Mouse (Mus musculus): ENCODE results near the gene Zmynd15. TPM values are rescaled to one million over a fixed set of nuclear protein-coding genes. Genes with fewer than 3 reads are reported as not detected.
"Not testable (repeated sequence)": the region's sequence is repeated elsewhere in the genome, so short reads cannot be mapped to it uniquely, and the experiment has no call there.

Zmynd15 gene
- total RNA-seq, 2 experiments from 2014 or later = 0.38 to 0.97 TPM

DNA sequence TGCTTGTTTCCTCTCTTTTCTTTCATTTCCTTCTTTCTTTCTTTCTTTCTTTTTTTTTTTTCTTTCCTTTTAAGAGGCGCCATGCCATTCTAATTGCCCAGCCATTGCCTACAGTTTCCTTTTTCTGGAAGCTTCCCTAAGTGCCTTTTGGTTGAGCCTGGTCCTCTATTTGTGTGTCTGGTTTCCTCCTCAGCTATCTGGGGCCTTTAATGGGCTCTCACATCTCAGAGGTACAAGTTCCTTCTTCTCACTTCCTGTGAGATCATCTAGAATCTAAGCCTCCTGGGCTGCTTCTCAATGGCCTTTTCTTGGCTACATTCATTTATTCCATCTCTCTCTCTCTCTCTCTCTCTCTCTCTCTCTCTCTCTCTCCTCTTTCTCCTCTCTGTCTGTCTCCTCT is 11.9 kb upstream of the Zmynd15 start:
- DNase-seq = no peak

DNA sequence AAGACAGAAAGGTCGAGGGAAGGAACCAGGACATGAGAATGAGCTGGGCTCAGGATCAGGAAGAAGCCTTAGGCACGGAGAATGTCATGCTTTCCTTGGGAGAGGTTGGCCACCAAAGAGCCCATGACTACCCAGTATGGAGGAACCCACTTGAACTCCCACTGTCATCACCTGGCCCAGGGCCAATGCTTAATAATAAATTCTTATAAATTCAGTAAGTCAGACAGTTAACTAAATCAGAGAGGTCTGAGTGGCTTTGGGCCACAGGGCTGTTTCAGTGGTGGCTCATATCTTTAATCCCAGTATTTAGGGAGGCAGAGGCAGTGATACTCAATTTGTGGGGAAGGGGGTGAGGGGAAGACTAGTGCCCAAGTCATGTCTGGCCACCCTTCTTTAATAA is 8.3 kb upstream of the Zmynd15 start:
- no peak for DNase-seq

DNA sequence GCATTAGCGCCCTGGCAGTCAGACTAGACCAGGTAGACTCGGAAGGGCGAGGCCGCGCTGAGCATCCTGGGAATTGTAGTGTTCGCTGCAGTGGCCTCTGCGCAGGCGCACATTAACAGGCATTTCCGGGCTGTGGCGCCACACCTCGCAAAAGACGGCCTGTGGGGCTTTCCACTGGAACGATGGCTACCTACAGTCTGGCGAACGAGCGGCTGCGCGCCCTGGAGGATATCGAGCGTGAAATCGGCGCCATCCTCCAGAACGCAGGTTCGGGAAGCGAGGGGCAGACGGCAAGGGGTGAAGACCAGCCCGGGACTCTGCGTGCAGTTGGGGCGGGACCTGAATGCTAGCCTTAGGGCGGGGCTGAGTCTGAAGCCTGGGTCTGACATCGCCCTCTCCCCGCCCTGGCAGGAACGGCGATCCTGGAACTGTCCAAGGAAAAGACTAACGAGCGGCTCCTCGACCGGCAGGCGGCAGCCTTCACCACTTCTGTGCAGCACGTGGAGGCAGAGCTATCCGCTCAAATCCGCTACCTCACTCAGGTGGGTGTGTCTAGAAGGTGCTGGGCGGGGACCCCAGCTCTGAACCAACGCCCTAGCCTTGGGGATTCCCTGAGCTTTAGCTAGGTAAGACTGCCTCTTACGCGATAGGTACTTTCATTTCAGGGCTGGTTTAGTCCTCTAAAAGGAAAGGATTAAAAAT is 7.3 kb upstream of the Zmynd15 start, which contains the start of gene Med11:
Med11 (plus strand) TSS at position 123 of the 702 bp plus-strand sequence.
- peak; percentile 96 for DNase-seq

DNA sequence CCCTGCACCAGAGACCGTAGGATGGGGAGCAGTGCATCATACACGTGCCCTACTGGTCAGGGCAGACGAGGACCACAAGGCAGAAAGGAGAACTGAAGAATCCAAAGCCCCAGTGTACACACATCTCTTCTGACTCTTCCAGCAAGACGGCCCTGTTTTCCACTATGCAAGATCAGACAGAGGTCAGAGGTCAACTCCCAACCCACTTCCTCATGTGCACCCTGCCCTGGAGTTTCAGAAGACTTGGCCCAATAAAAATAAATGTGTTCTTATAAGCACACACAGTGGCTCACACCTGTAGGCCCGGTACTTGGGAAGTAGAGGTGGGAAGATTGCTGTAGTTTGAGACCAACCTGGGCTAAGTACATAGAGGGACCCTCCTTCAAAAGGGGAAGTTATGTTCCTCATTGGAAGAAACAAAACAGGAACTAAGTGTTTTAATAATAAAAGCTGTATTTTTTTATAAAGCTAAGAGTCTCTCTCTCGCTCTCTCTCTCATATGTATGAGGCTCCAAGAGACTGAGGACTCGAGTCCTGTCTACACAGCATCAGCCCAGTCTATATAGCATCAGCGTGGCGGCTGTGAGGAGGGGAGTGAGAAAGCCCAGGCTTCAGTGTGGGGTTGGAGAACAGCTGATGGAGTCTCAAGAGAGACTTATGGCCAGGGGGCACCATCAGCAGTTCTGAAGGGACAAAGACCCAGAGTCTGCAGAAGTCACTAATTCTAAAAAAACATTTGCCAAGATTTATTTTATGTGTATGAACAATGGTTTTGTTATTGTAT is 5.8 kb upstream of the Zmynd15 start:
- DNase-seq = no peak

DNA sequence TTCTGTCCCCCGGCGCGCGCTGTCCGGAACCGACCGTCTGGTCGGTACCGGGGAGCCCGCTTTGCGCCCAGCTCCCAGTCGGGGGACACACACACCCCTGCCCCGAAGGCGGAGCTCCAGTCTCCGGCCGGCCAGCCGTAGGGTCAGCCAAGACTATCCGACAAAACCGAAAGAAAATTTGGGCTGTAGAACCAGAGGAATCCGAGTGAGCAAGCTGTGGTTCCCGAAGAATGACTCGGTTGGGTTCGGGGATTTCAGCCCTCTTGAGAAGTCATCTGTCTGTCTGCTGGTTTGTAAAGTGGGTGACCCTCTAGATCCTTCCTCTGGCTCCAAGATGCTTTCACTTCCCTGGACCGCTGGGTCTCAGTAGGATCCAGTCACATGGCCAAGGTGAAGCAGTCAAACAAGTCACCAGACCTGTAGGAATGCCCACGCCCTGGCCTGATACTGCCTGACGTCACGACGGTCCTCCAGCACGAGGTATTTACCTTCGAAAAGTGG is 418 bp downstream of the Zmynd15 start, which contains the start of gene Cxcl16:
Cxcl16 (minus strand) TSS at position 384 of the 501 bp plus-strand sequence.
- DNase-seq = peak; percentile 50

DNA sequence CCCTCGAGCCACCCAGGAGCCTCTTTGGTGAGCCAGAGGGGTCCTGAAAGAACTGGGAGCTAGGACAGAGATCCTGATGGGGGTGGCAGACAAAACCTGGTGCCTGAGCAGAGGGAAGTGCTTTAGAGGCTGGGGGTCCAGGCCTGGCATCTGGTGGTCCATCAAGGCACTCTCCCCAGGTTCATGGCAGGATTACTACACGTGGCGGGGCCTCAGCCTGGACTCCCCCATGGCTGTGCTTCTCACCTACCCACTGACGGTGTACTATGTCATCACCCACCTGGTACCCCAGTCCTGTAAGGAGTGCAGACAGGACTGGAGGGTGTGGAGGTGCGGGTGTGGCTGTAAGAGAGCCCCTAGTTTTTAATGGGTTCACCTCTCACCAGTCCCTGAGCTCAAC is 4.7 kb downstream of the Zmynd15 start:
- no peak for DNase-seq

DNA sequence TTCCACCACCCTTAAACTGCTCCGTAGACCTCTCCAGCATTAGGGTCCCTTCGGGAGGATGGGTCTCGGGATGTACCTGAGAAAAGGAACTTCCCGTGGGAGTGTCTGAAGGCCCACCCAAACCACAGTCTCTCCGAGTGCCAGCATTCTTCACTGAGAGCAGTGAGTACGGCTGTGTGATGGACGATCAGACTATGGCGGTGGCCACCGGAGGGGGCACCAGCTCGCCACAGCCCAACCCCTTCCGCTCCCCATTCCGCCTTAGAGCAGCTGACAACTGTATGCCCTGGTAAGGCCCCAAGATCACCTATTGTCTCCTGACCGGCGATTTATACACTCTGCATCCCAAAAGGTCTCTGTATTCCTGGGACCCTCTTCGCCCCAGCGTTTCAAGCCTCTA is 6.0 kb downstream of the Zmynd15 start:
- DNase-seq = no peak

DNA sequence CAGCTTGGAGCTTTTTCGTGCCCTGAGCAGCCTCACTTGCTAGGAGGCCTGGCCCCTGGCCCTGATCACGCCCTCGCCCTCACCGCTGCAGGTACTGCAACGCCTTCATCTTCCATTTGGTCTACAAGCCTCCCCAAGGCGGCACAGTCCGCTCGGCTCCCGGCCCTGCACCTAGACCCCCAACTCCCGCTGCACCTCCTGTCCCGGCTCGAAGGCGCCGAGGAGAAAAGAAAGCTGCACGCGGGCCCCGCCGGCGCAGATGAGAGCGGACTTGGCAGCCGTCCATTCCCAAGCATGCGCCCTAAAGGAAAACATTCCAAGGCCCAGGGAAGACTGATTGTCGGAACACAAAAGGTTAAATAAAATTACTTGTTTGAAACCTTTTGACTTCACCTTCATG is 6.6 kb downstream of the Zmynd15 start:
- DNase-seq = no peak

DNA sequence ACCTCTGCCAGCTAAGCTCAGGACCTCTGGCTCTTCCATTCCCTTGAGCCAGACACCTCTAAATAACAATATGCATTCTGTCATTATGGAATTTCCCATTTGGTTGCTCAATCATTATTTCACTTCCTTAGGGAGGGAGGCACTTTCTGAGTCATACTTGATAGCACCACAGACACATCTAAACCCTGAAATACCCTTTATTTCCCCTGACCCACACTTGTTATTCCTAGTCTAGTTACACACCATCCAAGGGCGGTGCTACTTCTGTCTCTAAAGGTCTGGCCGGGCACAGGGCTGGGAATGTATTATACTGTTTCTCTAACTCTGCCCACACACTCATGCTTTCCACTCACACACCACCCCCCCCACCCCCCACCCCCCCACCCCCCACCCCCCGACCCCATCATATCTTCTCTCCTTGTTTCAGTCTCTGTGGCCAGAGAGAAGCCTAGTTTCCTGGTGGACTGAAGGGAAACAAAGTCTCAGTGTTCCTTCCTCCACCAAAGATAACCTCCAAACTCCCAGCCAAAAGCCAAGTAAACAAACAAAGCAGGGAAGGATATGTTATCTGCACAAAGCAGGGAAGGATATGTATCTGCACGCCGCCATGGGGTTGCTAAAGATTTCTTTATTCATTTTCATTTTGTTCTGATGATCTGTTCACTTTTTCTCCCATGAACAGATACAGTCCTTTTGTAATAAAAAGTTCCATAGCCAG is 8.8 kb downstream of the Zmynd15 start:
- no peak for DNase-seq

DNA sequence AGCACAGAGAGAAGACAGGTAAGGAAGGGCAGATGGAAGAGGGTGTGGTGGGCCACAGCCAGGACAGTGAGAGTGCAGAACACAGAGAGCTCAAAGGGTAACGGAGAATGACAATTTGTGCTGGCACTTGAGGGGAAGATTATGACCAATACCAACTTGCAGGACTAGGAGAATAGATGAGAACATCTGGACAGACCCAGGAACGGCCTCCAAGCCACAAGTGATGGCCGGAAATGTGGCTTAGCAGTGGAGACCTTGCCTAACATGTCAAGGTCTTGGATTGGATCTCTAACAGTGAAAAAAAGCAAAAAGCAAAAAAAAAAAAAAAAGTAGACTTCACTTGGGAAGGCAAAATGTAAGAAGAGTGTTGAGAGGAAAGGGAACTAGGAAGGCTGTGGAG is 10.5 kb downstream of the Zmynd15 start:
- DNase-seq = no peak

DNA sequence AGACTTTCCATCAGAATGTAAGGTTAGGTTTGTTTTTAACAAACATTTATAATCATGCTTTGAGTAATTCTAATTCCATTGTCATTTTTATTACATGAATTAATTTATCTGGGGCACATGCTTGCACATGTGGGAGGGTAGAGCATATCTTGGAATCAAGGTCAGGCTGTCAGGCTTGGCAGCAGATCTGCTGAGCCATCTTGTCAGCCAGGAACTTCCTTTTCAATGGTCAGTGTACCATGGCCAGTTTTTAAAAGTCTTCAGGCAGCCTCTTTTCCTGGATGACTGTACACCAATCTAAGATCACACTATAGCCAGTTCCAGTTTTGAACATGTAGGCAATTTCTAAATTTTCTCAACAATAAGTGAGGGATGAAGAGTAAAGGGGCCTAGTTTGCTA is 13.5 kb downstream of the Zmynd15 start:
- DNase-seq = no peak

DNA sequence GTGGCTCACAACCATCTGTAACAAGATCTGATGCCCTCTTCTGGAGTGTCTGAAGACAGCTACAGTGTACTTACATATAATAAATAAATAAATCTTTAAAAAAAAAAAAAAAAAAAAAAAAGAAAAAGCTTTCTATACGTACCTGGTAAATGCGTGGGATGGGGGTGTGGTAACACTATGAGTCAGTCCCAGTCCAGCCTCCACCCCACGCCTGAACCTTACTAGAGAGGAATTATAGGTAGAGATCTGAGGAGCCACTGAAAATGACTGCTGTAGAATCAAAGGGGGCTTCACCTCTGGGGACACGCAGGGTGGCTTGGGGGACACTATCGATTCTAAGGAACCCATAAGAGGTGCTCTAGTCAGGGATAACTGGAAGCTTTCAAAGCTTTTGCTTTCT is 14.1 kb downstream of the Zmynd15 start:
- not testable (repeated sequence) for DNase-seq

DNA sequence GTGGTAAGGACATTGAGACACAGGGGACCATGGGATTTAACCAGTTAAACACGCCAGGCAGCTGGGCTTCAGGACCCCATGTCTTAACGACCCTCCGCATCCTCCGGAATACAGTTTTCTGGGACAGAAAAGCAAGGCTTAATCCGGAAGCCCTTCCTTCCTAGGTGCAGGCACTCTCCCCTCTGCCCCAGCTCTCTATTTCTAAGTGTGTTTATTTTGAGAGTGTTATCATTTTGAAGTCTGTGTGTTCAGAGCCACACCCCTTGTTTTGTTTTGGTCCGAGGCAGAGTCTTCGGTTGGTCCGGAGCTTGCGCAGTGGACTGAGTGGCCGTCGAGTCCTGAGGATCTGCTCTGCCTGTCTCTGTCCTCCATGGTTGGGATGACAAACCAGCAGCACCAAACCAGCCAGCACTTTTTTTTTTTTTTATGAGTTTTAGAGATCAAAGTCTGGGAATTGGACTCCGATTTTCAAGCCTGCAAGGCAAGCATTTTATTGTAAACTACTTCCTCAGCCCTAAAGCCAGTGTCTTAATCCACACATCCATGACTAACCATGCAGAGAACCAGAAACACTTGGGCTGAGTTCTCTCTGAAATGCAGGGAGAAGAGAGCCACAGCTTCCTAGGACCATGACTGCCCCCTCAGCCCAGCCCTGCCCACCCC is 15.8 kb downstream of the Zmynd15 start:
- DNase-seq = no peak

DNA sequence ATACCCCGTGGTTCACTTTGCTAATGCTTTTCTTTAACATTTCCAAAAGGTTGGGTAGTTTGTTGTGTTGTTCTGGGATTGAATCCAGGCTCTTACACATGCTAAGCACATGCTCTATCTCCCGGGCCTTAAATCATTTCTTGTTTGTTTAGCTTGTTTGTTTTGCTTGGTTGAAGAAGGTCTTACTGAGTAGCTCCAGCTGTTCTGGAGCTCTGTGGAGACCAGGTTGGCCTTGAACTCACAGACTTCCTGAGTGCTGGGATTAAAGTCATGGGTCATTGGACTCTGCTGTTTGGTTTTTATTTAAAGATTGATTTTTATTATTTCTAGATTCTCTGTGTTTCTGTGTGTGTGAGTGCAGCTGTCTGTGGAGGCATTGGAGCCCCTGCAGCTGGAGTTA is 26.3 kb downstream of the Zmynd15 start:
- no peak for DNase-seq

DNA sequence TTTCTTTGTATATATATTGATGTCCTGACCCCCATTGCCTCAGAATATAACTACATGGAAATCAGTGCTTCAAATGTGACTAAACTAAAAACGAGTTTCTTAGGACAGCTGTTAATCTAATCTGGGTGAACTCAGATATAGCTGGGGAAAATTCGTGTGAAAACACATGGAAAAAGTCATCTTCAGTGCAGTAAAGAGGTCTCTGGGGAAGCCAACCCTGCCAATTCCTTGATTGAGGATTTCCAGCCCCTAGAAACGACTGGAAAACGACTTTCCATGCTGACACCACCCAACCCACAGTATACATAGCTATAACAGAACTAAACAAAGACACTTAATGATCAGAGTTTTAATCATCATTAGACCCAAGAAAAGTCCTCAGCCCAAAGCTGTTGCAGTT is 28.6 kb downstream of the Zmynd15 start:
- DNase-seq = peak; percentile 13

DNA sequence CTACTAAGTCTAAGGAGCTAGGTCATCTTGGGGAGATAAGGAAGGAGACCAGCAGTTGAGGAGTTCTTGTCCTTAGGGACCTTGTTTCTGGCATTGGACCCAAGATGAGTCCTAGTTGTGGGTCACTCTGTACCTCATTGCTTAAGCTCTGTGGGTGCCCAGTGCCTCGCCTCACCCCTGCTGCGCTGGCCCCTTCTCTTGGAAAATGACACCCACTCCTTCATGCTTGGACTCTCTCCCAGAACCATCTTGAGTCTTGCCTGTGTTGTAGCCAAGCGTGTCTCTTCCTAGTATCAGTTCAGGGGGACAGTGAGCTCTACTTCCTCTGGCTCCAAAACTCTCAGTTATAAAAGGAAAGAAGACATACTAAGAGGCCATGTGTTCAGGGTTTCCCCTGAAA is 29.9 kb downstream of the Zmynd15 start:
- peak; percentile 67 for DNase-seq

DNA sequence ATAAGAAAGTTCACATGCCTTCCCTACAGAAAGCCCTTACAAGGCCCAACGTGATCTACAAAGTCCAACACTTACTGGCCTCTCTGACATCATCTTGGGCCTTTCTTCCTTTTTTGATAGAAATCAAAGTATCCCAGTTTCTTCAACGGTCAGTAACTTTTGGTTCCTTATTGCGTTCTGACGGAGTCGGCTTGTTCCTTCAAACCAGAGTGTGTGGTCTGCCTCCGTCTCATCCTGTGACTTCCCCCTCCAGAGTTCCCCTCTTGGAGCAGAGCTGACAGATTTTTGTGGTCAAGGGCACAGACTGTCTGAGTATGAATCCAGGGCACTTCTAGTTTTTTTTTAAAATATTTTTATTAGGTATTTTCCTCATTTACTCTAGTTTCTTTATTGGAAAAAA is 30.5 kb downstream of the Zmynd15 start:
- no peak for DNase-seq

DNA sequence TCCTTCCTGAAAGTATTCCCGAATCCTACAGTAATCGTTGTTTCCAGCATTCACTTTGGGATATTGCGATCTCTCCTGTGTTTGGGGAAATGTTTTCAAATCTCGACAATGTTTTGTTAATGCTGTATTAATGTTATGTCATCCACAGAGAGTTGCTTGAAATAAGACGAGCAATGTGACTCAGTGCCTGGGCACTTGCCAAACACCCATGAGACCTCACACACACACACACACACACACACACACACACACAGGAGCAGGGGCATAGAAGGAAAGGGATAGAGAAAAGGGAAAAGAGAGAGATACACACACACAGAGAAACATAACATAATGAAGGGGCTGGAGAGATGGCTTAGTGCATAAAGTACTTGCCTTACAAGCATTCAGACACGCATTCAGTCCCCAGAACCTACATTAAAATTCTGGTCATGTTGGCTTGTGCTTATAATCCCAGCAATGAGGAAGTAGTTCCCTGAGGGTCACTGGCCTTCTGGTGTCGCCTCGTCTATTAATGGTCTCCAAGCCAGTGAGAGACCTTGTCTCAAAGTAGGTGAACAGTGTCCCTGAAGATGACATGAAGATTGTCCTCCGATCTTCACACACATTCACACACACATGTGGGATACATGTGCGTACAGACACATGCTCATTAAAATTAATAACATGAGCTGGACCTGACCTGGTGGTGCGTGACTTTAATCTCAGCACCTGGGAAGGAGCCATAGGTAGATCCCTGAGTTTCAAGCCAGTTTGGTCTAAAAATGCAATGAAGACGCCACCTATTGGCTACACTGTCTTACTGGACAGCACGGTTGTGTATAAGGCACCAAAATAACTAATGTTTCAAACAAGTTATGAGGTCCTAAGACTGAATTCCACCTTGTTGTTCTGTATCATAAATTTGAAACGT is 40.6 kb downstream of the Zmynd15 start:
- DNase-seq = no peak

DNA sequence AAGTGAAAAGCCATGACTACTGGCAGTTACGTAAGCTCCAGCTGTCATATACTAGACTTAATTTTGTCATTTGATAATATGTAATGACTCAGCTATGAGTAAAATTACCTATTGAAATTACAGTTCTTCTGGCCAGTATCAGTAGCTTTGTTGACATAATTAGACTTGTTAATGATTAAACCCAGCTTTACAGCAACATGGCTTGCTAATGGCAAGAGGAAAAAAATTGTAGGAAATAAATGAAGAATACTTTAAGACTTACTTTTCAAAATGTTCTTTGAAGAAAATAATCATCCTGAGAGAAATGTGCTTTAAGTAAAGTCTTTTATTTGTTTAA is 41.2 kb downstream of the Zmynd15 start:
- no peak for DNase-seq

DNA sequence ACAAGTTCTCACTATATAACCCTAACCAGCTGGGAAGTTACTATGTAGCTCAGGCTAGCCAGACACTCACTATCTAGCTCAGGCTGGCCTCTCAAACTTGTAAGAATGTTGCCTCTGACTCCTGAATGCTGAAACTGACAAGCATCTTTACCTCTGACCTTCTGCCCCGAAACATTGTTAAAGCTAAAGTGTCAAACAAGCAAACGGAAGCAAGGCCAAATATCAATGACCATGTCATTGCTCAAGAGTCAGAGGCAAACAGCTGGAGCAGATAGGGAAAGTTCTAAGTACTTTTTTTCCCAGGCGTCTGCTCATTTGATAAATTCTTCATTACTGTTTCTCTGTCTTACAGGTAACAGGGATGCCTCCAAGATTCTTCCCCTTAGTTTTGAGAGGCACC is 42.8 kb downstream of the Zmynd15 start:
- DNase-seq = no peak

DNA sequence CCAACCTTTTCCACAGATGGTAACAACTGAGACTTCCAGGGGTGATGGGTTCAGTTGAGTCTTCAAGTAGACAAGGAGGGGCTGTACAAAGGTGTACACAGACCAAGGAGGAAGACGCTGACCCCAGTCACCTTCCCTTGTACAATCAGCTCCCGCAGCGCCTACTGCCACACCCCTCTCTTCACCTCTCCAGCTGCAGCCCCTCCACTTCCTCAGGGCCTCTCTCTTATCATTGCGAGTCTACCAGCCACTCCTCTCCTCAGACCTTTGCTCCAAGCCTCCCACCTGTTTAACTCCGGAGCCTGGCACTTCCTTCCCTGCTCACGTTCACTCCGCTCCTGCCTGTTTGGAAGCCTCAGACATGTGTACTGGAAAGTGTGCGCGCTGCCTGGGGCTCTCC is 45.7 kb downstream of the Zmynd15 start, which contains the start of gene Tm4sf5:
Tm4sf5 (plus strand) TSS at position 275 of the 400 bp plus-strand sequence.
- no peak for DNase-seq

Data from gastrocnemius, postnatal 25 days (tissue).